12 mouse cellular contexts compared by ENCODE assay signal in the genomic region with DNA sequence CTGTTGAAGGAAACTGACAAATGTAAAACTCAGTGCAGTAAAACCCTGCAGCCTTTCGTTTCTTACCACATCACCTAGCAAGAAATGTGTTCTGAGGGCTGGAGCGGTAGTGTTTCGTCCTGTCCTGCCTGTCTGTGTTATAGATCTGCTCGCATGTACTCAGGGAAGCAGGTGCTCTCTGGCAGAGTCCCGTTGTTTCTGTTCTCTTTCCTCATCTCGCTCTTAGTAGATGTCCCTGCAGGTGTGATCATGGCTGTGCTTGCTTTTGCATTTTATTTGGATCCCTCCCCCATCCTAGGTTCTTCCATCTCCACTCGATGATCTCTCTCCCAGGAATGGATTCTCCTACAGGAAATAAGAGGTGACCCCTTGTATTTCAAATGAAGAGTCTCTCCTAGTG.
"Had no signal": no experiment of that assay in that cellular context is flagged by ENCODE, and none has a peak within 500 bp of the region (broad histone marks: within the 10 kb centered on the region; RNA-seq: fewer than 3 reads in every experiment).

No protein-coding gene starts in this region.

- H3K9ac ChIP-seq: liver, embryonic 12.5 days; lung, embryonic 14.5 days; midbrain, embryonic 12.5 days; midbrain, embryonic 15.5 days; neural tube, embryonic 12.5 days had no signal

- H3K4me1 ChIP-seq: liver, embryonic 12.5 days had no signal

- ATAC-seq: intestine, embryonic 16.5 days; liver, embryonic 12.5 days; lung, postnatal 0 days; midbrain, embryonic 15.5 days had no signal

- H3K4me3 ChIP-seq: liver, embryonic 12.5 days; midbrain, embryonic 12.5 days; midbrain, embryonic 15.5 days; neural tube, embryonic 12.5 days had no signal

- H3K4me2 ChIP-seq: liver, embryonic 12.5 days; lung, embryonic 14.5 days; midbrain, embryonic 12.5 days; midbrain, embryonic 15.5 days; neural tube, embryonic 12.5 days had no signal

- H3K27ac ChIP-seq: liver, embryonic 12.5 days; macrophage; midbrain, embryonic 12.5 days; midbrain, embryonic 15.5 days; neural tube, embryonic 12.5 days had no signal

- H3K27me3 ChIP-seq: liver, embryonic 12.5 days; midbrain, embryonic 12.5 days; midbrain, embryonic 15.5 days; neural tube, embryonic 12.5 days had no signal

- DNase-seq: kidney, adult 18-20 months; kidney, adult 9 months; kidney, postnatal 25 days; lung, embryonic 14.5 days; thymus, postnatal 25 days had no signal

- H3K9me3 ChIP-seq: liver, embryonic 12.5 days; midbrain, embryonic 12.5 days; midbrain, embryonic 15.5 days; neural tube, embryonic 12.5 days had no signal

- H3K36me3 ChIP-seq: midbrain, embryonic 12.5 days; midbrain, embryonic 15.5 days; neural tube, embryonic 12.5 days had no signal
